Mouse (Mus musculus) right cerebral cortex, postnatal 25 days (tissue): ENCODE measurements at regions not wholly inside any gene's neighbourhood (a gene's known extent, or its start where the extent isn't known, plus 50 kb on each side); places are given as distances from the start of the nearest gene placed in this dataset.
"Not testable (repeated sequence)": the region's sequence is repeated elsewhere in the genome, so short reads cannot be mapped to it uniquely, and the experiment has no call there.

ENCODE experiments used
- DNase-seq: peaks from one replicate; pipeline ENCODE4 v3.0.0; 2022

DNA sequence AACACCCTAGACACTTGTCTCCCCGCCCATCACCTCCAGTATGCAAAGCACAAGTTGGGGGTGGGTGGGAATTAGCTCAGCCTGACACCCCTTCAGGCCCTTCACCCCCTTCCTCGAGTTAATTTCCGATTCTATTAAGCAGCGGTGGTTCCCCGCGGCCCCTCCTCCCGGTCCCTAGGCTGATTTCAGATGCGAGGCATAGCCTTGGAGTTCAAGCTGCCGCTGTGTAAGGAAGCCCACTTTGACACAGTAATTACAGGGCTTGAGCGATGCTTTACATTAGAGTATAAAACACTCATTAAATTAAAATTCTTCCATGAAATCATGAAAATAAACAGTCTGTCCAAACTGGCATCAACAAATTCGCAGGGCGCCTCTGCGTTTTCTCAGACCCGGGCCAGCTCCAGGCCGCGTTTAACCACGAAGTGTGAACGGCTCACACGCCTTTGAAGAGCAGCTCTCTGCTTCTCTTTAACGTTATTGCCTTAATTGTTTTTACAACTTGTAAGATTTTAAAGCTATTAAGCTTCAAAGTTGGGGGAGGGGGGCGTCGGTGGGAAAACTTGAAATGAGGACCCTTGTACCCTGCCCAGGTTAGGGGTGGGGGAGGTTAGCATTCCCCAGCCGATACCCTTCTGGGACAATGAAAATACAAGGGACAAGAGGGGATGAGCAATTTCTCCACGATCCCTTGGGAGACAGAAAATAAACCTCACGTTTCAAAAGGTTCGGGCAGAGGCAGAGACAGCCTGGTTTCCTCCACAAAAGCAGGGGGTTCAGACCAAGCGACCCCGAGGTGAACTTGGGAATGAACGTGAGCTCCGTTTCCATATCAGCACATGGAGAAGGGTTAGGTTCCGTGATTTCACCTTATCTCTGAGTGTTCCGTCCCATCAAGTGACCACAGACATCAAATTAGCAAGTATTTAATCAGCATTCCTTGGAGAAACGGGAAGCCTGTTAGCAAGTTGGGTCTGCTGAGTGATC is 114.4 kb downstream of the Dicer1 start:
- no peak for DNase-seq

DNA sequence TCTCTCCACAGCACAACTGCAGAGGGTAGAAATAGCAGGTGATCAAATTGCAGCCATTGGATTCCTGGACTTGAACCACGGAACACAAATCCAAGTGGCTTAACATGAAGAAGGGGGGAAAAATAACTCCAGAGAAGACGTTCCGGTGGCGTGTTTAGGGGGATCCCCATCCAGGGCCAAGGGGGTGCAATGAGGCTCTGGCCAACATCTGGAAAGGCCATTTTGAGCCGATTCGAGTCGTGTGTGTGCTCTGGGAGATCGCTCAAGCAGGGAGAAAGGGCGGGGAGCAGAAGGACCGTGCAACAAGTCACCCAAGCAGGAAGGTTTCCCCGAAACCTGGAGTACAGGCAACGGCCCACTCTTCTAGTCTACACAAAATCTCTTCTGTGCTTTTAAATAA is 115.3 kb downstream of the Dicer1 start:
- DNase-seq: no peak

GRCm38 (mm10) chr12:104634818-104635217 is 116.9 kb downstream of the Dicer1 start:
- no peak for DNase-seq

DNA sequence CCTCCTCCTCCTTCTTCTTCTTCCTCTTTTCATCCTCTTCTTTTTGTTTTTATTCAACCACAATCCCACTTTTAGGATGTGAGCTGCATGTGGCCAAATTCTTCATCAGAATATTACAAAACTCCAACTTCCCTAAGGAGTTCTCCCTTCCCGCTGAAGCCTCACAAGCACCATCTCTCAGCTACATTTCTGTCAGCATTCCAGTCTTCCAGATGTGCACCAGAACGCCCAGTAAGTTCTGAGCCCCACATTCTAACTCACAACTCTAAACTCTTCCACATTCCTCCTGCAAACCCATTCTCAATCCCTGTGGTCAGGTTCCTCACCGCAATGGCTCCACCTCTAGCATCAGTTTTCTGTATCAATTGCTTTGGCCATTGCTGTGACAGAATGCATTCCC is 121.2 kb downstream of the Dicer1 start:
- DNase-seq: no peak

GRCm38 (mm10) chr12:104629449-104629848 is 122.3 kb downstream of the Dicer1 start:
- DNase-seq: no peak

DNA sequence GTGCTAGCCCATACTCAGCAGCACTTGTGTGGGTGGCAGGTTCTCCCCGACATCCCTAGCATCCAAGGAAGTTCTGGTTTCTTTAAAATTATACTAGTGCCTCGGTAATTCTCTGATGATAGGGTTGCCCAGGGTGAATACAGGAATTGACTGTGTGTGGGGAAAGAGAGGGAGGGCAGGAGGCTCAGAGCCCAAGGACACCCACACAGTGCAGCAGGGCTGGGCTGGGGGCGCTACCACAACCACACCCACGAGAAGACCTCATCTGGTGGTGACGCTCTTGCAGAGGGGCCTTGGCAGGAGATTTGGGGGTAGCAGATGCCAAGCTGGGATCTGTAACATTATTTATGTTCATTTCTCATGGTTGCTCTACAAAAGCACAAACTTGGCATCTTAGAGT is 125.7 kb downstream of the Dicer1 start:
- no peak for DNase-seq

DNA sequence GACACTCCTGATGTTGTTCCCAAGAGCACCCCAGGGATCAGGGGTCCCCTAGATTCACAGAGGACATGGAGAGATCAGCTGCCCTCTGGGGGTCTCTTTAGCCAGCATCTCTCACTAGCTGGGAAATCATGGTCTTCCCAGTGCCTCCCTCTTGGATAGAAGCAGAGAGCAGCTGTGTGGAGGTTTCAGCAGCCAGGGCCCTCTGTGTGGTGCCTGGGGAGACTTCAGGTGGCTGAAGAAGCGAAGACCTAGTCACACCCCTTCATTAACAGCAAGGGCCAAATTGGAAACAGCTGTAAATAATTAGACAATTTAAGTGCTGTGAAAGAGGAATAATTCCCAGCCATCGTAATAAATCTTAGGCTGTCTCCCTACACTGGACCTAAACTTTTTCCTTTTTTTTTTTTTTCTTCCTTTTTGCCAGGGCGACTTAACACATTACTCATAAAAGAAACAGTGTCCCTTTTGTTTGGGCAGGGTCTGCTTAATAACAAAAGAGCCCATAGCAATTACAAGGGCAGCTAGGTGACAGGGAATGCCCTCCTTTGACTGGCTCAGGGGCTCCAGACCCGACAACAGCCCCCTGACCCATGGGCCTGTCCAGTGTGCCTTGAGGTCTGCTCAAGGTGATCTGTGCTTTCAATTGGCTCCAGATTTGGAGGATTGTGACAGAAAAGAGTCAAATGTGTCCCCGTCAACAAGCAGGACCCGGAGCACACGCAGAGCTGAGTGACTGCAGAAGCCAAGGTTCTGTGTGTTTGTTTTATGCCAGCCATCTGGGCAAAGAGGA is 127.7 kb downstream of the Dicer1 start:
- DNase-seq: no peak

GRCm38 (mm10) chr12:104617111-104617725 is 134.5 kb downstream of the Dicer1 start:
- peak; percentile 67 for DNase-seq

DNA sequence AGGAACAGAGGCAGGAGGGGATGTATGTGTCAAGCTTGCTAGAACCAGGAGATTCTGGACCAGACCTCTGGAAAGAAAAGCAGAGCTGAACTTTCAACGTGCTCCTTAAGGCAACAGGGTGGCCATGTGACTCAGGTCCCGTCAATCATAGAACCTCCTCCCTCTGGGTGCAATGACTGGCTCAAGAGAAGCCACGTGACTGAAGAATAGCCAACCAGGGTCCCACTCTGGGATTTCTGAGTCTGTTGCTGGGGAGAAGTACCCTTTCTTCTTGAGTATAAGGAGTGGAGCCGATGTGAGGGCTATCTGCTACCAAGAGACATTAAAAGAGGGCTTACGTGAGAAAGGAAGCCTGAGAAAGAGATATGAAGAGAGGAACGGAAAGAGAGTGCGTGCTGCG is 137.5 kb downstream of the Dicer1 start:
- DNase-seq: no peak

GRCm38 (mm10) chr12:104609767-104610166 is 136.6 kb upstream of the Gsc start:
- no peak for DNase-seq

DNA sequence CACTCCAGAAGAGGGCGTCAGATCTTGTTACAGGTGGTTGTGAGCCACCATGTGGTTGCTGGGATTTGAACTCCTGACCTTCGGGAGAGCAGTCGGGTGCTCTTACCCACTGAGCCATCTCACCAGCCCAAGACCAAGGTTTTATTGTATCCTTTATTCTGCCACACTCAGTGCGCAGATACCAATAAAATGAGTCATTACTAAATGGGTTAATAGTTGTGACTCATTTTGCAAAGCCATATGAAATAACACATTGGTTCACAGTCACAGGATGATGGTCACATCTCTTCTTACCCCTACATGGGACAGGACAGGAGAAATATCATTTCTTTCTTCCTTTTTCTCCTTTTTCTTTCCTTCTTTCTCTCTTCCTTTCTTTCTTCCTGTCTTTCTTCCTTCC is 135.8 kb upstream of the Gsc start:
- not testable (repeated sequence) for DNase-seq

- no peak for DNase-seq
Observed at GRCm38 (mm10) chr12:104607410-104607809, 134.3 kb upstream of the Gsc start.

DNA sequence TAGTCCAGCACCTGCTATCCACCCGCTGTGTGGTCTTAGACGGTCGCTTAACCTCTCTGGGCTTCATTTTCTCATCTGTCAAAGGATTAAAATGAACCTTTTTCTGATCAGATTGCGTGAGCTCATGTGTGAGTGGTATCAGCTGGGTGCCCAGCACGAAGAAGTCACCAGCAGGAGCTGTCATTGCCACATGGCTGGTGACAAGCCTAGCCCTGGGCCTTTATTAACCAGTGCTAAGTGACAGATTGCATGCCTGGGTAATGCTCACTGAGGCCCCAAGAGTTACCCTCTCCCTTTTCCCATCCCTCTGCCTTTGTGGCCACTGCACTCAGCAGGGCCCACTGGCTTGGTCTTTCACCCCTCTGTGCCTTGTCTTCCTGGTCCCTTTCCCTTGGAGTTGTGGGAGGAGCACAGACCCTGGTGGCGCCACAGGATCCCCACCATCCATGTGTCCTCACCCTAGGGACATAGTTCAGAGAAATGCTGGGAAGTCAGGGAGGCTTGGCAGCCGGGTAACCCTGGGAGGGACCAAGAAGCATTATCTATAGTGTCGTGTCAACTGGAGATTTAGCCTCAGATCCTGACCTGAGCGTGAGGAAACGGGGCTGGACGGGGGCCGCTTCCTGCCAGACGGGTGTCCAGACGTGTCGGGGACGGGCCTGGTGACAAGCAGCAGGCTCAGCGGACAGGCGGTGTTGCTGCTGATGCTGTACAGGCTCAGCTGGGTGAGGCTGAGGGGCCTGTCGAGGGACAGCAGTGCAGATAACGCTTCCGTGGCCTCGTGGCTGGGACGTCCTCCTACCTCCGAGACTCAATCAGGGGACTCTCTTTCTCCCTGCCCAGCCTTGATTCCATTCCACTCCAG is 132.6 kb upstream of the Gsc start:
- no peak for DNase-seq

DNA sequence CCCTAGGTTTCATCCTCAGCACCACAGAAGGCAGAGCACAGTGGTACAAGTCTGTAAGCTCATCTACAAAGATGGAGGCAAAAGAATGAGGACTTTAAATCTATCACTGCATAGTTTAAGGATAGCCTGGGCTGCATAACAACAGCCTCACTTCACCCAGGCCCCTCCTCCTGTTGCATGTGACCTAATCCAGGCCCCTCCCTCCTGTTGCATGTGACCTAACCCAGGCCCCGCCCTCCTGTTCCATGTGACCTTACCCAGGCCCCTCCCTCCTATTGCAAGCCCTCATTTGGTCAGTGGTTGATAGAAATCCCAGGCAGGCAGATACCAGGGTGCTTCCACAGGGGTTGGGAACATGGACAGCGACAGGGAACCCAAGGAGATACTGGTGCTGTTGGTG is 124.9 kb upstream of the Gsc start:
- DNase-seq: no peak

- DNase-seq: peak; percentile 30
Observed at GRCm38 (mm10) chr12:104593526-104594155, 120.5 kb upstream of the Gsc start.

GRCm38 (mm10) chr12:104592791-104593525 is 119.8 kb upstream of the Gsc start:
- DNase-seq: no peak

DNA sequence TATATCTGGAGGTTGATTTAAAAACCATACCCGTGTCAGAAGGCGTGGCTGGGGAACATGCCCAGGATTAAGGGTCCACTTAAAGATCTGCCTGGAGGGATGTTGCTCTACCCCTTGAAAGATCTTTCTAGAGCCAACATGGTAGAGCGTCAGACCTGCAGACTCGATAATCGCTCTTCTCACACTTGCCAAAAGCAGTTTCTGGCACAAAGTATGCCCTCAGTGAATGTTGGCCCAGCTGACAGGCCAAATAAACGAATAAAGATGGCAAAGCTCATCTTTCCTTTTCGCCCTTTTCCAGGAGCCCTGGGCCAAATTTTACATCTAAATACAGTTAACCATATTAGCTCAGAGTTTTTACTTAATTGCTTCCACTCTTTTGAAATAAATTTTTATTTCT is 118.4 kb upstream of the Gsc start:
- DNase-seq: no peak

- DNase-seq: no peak
Observed at GRCm38 (mm10) chr12:104590291-104590690, 117.2 kb upstream of the Gsc start.

DNA sequence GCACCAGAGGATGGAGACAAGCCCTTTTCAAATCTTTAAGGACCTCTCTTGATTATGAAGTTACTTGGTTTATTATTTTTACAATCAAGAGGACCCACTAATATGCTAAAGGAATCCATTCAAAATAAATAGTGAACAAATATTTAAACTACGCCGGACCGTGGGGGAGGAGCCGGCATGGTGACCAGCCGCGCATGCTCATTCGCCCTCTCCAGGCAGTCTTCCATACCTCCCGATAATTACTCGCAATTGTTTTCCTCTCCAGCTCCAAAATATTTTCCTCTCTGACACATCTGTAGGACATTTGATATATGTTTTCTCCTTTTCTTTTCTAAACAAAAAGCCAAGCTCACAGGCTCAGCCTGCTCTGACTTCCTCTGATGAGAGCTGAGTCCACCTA is 111.3 kb upstream of the Gsc start:
- DNase-seq: no peak

GRCm38 (mm10) chr12:104580796-104581195 is 107.7 kb upstream of the Gsc start:
- no peak for DNase-seq

GRCm38 (mm10) chr12:104567622-104568021 is 94.5 kb upstream of the Gsc start:
- no peak for DNase-seq
